Mouse (Mus musculus): Measurements from ENCODE around the gene Cblb.

Cblb gene

DNA sequence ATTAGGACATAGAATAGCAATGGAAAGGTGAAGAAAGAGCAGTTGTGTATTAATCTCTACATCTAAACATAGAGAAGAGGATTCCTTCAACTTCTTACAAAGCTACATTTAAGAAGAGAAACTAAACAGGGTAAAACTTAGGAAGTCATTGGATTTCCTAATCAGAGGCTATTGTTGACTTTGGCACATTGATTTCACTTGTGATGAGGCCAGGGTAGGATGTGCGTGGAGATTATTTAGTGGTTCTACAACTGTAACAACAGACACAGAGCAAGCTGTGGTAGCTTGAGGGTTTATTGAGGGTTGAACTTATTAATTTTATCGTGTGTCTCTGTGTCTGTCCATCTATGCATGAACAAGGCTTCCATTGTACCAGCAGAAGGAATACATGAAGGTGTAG, 7.8 kb downstream of the Cblb start:
- no peak for DNase-seq (ENCODE audit: low spot score)

DNA sequence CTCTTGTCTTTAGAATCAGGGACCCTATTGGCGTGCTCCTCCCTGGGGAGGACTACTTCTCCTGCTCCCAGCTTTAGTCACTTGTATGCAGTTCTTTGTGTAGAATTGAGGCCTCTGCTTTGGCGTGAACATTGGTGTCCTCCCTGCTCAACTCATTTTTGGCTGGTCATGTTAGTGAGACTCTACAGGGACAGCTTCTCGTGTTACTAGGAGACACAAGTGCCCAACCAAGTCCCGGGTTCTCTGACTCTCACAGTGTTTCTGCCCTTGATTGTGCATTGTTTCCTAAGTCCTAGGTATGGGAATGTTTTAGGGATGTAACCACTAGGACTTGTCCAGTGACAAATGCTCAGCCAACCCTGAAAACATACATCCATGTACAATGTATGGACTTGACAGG, 9.9 kb downstream of the Cblb start:
- DNase-seq (ENCODE audit: low spot score) = no peak

DNA sequence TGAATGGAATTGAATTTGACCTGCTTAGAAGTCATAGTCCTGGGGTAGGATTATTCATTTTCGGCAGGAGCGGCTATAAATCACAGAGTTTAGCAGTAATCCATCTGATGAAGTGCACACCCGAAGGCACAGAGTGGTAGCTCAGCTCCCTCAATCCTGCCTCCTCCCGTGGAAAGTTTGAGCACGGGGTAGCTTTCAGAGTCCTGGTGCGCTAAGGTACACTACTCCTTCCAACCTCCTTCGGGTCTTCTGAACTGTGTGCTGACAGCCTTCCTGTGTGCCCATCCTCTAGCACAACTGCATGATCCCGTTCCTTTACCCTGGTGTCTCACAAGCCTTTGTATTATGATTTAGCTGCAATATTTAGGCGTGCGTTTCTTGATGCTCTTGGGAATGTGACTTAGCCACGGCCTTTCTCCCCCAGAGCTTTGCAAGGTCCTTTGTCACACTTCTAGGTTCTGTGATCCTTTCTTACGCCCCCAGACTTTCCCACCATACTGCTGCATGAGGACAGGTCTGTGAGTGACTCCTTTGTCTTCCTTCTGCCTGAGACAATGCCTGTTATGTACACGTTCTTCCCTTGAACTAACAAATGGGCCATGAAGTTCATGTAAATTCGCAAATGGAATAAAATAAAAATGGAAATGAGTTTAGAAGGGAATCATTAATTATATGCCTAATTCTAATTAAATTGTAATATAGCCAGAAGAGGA, 11.8 kb downstream of the Cblb start:
- DNase-seq (ENCODE audit: low spot score) = no peak

DNA sequence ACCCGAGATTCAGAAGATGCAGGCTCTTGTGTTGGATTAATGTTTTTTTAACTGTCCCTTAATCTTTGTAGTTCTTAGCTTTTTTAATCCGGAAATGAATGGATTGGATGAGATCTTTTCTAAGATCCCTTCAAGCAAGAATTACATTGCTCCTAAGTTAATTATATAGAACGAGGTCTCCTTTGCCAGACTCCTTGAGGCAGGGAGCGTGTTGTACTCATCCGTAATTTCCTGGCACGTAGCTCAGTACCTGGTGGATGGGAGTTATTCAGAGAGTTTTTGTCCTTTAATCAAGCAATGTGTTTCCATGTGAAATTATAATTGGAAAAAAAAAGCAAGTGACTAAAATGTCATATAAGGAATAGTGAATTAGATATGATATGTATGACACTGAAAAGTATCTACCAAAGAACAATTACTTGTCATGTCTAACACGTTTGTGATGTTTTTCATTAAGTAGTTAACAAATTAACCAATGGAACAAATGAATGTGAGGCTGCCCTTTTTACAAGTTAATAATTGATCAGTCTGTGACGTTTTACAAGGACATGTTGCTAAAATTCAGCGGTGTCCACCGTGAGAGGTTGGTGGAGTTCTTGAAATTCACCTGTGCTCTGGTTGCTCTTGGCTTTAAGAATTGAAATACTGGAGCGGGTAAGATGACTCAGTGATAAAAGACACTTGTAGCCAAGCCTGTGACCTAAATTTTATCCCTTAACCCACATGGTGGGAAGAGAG, 12.5 kb downstream of the Cblb start:
- DNase-seq (ENCODE audit: low spot score) = no peak

DNA sequence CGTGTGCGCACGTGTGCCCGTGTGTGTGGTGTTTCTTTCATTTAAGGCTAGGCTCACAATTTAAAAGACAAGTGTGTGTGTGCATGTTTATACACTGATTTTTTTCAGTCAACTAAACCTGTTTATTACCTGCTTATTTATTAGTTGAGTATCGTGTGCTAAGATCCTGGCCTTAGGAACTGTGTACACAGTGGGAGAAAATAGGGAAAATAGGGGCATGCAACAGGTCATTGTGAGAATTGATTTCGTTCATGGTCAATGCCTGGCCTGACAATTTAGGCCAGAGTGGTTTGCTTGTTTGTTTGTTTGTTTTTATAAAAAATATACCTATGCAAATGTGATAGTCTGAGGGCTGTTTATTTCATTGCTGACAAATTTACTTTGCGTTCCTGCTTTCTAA, 13.5 kb downstream of the Cblb start:
- DNase-seq (ENCODE audit: low spot score) = no peak

DNA sequence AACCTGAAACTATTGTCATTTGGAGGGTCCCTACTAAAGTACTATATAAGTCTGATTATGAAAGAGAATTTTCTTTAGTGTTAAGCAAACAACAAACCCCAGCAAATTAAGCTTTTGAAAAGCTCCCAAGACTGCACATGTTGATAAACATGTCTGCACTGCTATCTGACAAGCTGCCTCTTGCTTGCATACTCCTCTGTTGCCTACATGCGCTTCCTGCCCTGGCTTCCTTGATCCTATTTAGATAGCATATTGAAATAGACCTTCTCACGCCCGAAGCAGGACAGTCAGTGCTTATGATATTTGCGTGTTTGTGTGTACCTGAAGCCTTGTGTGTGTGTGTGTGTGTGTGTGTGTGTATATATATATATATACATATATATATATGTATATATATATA, 14.0 kb downstream of the Cblb start:
- no peak for DNase-seq (ENCODE audit: low spot score)

DNA sequence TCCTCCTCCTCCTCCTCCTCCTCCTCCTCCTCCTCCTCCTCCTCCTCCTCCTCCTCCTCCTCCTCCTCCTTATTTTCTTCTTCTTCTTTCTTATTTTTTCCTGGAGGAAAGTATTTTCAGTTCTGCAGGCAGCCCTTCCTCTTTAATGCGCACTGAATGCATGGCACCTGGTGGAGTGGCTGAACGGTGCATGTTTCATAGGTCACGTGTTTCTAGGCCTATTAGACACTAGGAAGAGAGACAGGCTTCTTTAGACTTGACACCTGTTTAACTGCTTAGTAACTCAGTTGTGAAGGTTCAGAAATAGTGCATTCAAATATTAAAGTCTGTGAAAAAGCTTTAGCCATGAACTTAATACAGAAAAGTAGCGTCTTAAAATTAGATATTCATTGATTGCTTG, 15.4 kb downstream of the Cblb start:
- DNase-seq (ENCODE audit: low spot score) = no peak

DNA sequence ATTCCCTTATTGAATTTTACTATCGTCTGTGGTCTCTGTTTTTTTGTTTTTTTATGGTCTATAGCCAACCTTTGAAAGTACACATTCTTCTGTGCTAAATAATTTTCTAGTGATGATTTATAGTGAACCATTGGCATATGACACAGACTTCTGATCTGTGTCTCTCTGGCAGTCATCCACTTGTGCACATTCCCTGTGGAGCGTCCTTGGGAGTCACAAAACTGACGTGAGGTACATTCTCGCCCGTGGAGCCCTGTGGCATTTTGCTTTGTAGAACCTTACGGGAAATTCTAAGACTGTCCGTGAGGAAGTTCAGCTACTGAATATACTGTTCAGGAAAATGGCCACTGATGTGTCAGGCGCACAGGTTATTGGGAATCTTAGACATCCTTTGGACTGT, 20.1 kb downstream of the Cblb start:
- no peak for DNase-seq (ENCODE audit: low spot score)

DNA sequence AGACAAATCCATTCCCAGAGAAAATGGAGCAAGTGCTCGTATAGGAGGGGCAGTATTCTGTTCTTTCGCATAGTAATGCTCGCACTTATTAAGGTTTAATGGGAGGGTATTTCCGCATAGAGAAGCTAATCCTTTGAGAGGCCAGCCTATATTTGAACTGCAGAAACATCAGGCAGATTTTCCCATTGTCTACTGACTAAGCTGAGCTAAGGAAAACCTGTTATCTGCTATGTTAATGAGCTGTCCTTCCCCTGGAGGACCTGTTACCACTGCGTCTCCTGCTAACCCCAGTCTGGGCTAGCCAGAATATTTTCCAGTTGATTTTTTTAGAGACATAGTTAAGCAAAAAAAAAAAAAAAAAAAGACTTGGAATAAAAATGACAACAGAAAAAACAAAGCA, 21.7 kb downstream of the Cblb start:
- DNase-seq (ENCODE audit: low spot score) = no peak

DNA sequence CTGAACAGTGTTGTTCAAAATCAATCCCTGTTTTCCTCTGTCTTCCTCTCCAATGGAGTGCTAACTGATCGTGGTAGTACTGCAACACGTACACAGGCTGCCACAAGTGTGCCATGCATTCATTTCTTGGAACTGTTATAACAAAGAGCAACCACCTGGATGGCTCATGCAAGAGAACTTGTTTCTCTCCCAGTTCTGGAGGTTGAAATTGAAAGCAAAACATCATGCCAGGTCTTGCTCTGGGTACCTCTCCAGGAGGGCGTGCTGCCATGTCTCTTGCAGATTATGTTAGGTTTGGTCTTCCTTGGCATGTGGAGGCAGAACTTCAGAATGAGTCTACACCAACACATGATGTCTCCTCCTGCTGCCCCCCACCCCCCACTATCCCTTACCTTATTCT, 24.2 kb downstream of the Cblb start:
- DNase-seq (ENCODE audit: low spot score) = no peak

DNA sequence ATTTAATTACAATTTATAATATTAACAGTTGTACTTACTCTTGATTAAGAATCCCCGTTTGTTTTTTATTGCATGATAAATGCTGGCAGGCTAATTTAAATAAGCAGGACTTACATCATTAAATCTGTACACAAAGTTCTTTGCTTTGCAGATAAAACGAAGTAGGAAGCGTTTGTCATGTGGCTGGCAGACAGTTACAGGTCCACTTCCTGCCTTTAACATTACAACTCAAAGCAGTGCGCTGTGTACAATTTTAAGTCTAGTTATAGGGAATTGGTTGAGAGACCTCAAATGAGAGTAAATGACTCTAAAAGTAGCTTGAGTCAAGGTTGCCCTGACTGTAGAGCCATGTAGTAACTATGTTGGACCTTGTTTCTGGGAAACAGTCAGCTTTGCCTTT, 25.1 kb downstream of the Cblb start:
- no peak for DNase-seq (ENCODE audit: low spot score)

DNA sequence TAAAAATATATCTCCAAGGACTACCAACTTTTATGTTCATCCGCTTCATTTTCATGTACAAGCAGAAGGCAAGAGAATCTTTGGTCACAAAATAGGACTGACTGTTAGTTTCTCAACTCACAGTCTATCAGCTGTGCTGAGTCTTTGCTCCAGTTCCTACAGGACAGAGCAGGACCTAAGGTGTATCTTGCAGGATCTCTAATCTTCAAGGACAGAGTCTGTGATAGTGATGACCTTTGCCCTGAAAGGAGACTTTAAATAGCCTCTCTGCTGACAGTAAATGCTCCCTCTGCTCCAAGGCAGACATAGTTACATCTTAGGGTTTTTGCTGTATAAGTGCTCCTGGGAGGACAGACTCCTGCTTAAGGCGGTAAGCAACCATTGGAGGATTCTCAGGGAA, 26.3 kb downstream of the Cblb start:
- no peak for DNase-seq (ENCODE audit: low spot score)

DNA sequence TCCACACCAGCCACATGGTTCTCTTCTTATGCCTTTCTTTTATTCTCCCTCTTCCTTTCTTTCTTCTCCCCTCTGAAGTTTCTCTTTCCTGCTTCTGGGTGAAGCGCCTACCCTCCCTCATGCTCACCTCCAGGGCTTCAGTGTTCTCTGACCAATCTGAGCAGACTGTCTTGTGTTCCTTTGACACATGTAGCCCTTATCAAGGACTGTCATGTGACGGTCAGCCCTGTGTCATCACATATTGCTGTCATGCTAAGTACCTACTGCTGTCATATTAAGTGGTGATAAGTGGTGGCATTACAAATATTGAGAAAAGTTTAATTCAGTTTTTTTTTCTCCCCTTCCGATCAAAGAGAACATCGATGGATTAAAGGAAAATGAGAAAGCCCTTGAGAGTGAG, 28.5 kb downstream of the Cblb start:
- DNase-seq (ENCODE audit: low spot score) = no peak

DNA sequence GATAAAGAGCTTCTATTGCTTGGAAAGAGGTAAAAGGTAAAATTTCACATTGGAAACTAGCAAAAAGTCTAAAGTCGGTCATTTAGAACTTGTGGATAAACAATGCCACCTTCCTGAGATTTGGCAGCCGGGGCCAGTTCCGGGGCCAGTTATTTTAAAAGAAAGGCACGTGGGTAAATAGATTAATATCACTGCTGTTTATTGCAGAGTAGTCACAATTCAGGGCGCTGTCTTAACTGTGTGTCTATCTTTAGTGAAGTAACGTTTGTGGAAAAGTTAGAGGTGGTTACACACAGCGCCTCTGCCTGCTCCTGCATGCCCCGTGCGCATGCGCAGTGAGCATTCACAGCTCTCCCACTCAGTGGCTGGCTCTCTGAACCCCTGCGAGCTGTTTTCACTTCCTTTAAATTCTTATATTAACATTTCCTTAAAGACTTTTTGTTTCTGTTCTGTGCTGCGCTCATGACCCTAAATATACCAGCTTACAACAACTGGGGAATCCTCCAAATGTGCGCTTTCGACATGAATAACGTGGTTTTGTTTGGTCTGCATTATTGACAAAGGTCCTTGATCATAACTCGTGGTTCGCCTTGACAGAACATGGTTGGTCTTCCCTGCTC, 29.2 kb downstream of the Cblb start:
- DNase-seq (ENCODE audit: low spot score) = no peak

DNA sequence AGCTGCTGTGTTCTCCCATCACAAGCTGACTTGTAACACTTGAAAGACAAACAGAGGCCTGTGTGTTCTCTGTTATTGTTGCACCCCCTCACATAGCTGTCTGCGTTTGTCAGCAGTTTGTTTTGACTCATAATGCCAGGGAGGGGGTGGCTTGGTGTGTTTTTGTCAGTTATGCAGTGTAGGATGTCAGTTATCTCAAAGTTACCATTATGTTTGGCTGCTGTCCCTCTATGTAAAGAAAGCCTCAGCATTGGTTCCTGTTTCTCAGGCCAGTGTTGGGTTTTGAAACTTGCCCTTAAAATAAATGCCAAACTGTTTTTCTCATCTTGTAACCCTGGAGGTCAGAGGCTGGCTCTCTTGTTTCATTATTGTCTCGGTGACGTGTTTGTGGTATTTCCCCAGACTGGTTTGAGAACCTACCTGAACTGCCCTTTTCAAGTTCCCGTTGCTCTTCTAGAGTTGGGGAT, 30.0 kb downstream of the Cblb start:
- DNase-seq (ENCODE audit: low spot score) = peak; percentile 24

DNA sequence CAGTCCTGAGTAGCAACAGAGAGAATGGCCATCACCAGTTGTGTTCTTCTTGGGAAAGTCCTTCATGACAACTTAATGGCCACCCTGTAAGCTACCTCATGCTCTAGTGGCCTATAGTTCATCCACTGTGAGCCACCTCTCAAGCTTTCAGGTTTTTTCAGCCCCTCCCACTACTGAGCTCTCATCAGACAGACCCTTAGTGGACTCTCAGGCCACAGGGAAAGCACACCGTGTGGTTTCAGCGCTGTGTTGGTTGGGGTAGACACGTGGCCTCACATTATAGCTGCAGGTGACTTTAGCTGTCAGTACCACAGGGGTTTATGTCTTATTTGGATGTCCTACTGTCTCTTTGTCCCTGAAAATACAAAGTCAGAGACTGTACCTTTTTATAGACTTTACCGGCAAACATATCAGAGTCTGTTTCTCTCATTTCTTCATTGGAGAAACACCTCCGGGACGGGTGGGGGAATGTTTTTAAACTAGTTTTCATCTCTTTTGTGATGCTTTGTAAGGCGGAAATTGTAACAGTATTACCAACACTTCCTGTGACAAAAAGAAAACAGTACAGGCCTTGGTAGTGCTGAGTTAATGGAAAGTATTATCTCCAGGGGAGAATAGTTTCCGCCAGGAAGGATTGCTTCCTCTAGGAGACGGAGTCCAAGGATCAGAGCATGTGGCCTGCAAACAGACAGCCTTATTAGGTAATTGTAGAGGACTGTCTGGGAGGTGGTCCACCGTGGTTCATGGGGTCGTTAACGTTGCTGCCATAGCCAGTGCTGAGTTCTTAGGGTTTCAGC, 33.5 kb downstream of the Cblb start:
- no peak for DNase-seq (ENCODE audit: low spot score)

DNA sequence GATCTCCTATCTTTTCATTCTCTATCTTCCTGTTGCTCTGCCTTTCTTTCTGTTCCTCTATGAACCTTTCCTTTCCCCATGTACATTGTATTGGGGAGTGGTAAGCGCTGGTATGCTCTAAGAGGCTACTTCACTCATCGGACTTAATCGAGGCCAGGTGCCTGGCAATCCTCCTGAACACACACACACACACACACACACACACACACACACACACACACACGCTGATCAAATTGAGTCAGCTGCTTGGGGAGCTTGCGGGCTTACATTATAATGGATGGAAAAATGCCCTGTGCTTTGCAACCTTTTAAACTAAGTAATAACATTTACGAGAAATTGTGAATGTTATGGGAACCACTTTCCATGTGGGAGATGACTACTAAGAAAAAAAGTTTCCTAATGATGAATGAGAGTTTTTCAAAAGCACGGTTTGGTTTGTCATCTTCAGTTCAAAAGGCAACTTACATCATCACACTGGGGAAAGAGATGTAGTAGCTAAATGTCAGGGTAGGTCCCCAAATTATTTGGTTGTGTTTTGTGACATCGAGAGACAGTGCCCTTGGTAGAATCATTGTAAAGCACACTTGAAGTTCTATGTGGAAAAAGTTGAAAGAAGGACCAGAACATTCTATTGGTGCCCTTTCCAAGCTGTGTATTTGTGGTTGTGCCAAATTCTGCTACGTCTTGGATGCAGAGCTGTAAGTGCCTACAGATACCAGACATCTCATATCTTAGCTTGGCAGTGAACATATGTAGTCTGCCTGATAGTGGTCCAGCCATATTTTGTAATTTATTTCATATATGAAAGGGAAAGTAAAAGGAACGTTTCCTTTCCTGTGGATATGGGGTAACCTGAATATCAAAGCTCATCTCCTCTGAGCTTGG, 36.8 kb downstream of the Cblb start:
- no peak for DNase-seq (ENCODE audit: low spot score)

DNA sequence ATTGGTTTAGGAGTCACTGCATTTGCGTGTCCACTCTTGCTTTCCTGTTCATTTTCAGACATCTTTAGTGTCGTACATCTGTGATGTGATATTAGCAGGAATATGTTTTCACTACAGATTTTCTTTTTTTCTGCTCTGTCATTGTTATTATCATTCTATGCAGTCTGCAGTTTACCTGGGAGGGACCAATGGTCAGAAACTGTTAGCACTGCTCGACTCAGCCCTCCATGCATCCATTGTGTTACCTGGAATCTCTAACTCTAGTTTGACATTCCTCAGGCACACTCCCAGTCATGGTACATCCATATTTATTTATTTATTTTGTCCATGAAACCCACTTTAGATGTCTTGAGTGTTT, 37.5 kb downstream of the Cblb start:
- DNase-seq (ENCODE audit: low spot score) = no peak

DNA sequence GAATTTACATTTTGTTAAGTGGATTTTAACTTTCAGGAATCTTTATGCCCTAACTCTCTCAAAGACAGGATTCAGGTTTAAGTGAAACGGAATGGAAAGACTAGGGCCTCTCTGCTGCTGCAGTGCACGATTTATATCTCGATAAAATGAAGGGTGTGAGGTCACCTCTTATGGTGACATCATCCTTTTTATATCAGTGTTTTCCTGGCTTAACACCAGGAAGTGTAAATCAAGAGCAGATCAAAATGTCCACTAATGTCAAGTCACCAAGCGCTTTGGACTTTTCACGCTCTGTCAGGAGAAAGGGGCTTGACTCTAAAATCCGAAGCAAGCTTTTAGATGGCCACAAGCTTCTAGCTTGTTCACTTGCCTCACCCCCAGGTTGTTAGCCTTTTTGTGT, 38.6 kb downstream of the Cblb start:
- no peak for DNase-seq (ENCODE audit: low spot score)

DNA sequence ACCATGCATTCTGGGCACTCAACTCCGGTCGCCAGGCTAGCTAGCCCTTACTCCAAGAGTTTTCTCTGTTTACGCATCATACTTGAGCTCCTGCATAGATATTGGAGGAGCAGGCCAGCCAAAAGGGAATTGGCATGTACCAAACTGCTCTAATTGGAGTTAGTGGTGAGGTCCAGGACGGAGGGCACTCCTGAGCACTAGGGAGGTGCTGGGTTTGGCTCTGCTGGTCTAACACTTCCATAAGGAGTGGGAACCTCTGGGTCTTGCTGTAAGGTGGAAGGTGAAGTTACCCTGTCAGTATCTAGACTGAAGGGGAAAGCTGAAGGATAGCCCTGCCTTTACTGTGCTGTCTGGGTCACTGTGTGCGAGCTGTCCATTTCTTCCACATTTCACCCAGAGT, 39.1 kb downstream of the Cblb start:
- DNase-seq (ENCODE audit: low spot score) = no peak

DNA sequence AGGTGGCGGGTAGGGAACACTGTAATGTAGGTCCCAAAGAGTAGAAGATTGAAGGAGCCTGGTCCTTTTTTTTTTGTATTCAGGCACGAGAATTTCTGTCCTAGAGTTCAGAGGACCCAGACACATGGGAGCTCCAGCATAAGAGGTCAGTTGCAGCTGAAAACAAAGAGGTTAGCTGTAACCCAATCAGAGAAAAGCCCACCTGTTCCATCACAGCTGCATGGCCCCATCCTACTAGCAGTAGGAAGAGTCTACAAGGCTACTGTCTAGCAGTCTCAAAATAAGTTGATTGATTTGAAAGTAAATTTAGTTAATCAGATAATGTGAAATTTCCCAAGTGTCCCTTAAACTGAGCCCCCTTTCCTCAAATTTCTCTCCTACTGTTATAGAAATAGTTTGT, 40.3 kb downstream of the Cblb start:
- no peak for DNase-seq (ENCODE audit: low spot score)

DNA sequence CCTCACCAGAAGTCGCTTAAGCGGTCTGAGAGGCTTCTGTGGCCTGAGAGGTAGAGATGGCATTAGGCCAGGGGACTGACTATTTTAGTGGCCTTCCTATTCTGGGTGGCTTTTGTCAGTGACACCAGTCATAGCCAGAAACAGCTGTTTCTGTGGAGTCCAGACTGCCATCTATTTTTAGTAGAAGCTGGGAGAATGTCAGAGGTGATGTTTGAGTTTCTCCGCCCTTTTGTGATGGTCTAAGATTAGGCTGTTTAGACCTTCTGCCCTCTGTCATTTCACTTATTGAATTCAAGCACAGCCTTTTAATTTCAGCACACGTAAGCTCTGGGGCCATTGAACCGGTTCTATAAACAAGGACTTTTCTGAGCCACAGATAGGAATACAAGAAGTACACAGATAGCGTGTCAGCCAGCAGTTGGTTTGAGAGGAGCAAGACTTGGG, 40.8 kb downstream of the Cblb start:
- no peak for DNase-seq (ENCODE audit: low spot score)

All from layer of hippocampus, adult 9-10 months (tissue).